Mouse (Mus musculus): Measurements from ENCODE around the gene Tmsb10.

DNA sequence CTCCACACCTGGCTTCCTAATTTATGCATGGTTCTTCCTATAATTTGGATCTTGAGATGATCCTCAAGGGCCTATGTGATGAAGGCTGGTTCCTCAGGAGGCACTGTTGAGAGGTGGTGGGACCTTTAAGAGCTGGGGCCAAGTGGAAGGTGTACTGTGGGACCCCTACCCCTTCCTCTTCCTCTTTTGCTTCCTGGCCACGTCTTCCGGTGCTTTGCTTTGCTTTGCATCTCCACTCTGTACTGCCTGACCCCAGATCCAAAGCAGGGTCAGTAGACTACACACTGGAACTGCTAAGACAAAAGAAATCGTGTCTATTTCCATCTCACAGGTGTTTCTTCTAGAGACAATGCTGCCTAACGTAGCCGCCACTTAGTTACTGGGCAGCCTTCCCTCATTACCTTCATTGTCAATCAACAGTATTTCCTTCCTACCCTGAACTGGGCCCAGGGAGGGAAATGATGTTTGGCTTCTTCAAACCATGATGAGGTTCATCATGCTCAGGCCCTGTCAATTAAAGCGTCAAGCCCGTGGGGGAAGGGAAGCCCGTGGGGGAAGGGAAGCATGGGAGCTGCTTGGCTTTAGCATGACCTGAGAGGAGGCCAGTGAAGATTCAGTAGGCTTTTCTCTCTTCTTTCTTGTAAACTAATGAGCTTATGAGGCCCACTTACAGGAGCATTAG is 2.9 kb downstream of the Tmsb10 start:
- TF ChIP-seq CTCF (IDR thresholded peaks at IDR 0.05; ENCODE audit: insufficient read depth, low read length) (no peak), POLR2A (IDR thresholded peaks at IDR 0.05; ENCODE audit: borderline replicate concordance, extremely low read depth, low read depth, low read length) (no peak)

Data from lung, adult 2 months (tissue).